Mouse (Mus musculus): ENCODE results near the gene Bmpr1b. TPM values are rescaled to one million over a fixed set of nuclear protein-coding genes. Genes with fewer than 3 reads are reported as not detected.

Gene Bmpr1b
- total RNA-seq, 1 experiment, result 0.85 TPM

DNA sequence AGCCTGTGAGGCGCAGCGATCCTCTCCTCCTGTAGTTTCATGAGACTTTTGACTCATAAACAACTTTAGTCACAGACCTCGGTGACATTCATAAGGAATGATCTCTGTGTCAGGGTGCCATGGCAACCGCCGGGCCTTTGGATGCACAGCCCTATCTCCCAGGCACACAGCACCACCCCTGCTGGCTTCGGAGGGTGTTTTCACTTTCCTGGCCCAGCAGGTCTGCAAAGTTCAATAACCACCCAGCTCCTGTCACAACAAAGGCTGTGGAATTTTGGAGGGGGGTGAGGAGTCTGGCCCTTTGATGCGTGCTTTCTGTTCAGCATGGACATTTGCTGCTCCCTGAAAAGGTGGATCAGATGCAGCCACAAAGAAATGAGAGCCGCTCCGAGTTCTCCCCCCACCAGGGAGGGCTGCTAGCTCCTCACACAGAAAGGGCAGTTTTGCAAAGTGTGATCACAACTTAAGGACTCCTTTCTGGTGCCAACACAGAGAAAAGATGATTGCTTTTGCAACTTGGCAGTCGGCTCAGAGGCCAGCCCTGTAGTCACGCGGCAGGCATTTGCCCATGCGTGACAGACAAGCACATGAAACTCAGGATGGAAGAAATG, 349.8 kb downstream of the Bmpr1b start:
- Histone ChIP-seq H3K36me3 (ENCODE audit: control insufficient read depth, insufficient read depth, low read length, poor library complexity, severe bottlenecking) (no peaks in the 10 kb centered on the region), H3K4me1 (ENCODE audit: control insufficient read depth in 2 of 2, insufficient read depth in 2 of 2, low read length in 2 of 2, poor library complexity in 1 of 2) (peaks cover 0 to 4% of the 10 kb centered on the region in 2 experiments; a peak in 1 of 4 replicates), H3K9ac (ENCODE audit: insufficient read depth, low read depth, low read length, poor library complexity, severe bottlenecking) (no peak overlapping the region), H3K27ac (ENCODE audit: insufficient read depth, low read depth, low read length, poor library complexity, severe bottlenecking) (no peak overlapping the region), H3K9me3 (ENCODE audit: control insufficient read depth, insufficient read depth, low read depth, low read length) (no peaks in the 10 kb centered on the region), H3K4me3 (ENCODE audit: insufficient read depth in 1 of 2, low read depth in 1 of 2, low read length in 2 of 2, poor library complexity in 1 of 2, severe bottlenecking in 1 of 2) (no peak overlapping the region)
- TF ChIP-seq HCFC1 (IDR thresholded peaks at IDR 0.05; ENCODE audit: borderline replicate concordance, insufficient read depth, low read length), result no peak
- no peak for TF ChIP-seq MAFK (IDR thresholded peaks at IDR 0.05; ENCODE audit: insufficient read depth, low read depth, low read length)
- no peak for TF ChIP-seq ZC3H11A (IDR thresholded peaks at IDR 0.05; ENCODE audit: borderline replicate concordance, low read depth, low read length)
- TF ChIP-seq ZNF384 (IDR thresholded peaks at IDR 0.05; ENCODE audit: low read depth, low read length), result no peak
- TF ChIP-seq CHD2 (IDR thresholded peaks at IDR 0.05; ENCODE audit: low read depth, low read length), result no peak
- peak; percentile 22 for DNase-seq (ENCODE audit: low read depth, low spot score)
- in situ Hi-C loops (cut with MboI; ENCODE audit: low sequenced_read_pairs in 2 of 2, unreplicated experiment in 2 of 2), result no loop called here

DNA sequence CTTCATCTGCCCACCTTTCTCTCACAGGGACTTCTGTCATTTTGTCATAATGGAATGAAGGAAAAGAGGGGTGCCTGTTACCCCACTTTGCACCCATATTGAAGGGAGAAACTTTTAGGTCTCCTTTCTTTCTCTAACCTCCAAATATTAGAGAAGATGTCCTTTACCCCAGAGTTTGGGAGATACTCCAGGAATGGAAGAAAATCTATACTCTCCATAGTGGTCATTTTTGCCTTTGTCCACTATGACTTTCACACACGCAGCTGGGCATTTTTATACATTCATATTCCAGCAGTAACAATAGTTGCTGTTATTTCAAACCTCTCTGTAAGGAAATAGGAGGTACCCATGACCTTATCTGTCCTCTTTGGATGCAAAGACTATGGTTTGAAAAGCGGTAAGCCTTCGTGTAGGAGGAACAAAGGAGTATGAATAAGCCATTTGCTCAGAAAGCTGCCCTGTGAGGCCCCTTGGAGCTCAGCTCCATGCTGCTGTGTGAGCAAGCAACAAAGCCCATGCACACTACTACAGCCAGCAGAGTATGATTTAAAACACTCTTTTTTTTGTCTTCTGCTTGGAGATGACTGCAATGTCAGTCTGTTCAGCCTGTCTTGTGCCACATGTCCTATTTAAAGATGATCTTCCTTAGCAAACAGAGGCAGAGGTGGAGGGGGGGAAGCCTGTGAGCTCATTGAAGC, 350.5 kb downstream of the Bmpr1b start:
- DNase-seq (ENCODE audit: low read depth, low spot score), result no peak
- Histone ChIP-seq H3K9ac (ENCODE audit: insufficient read depth, low read depth, low read length, poor library complexity, severe bottlenecking) (no peak overlapping the region), H3K9me3 (ENCODE audit: control insufficient read depth, insufficient read depth, low read depth, low read length) (no peaks in the 10 kb centered on the region), H3K27ac (ENCODE audit: insufficient read depth, low read depth, low read length, poor library complexity, severe bottlenecking) (no peak overlapping the region), H3K36me3 (ENCODE audit: control insufficient read depth, insufficient read depth, low read length, poor library complexity, severe bottlenecking) (no peaks in the 10 kb centered on the region), H3K4me1 (ENCODE audit: control insufficient read depth in 2 of 2, insufficient read depth in 2 of 2, low read length in 2 of 2, poor library complexity in 1 of 2) (peaks cover 0 to 4% of the 10 kb centered on the region in 2 experiments; a peak in 1 of 4 replicates), H3K4me3 (ENCODE audit: insufficient read depth in 1 of 2, low read depth in 1 of 2, low read length in 2 of 2, poor library complexity in 1 of 2, severe bottlenecking in 1 of 2) (no peak overlapping the region)
- TF ChIP-seq ZNF384 (IDR thresholded peaks at IDR 0.05; ENCODE audit: low read depth, low read length), result no peak
- TF ChIP-seq ZC3H11A (IDR thresholded peaks at IDR 0.05; ENCODE audit: borderline replicate concordance, low read depth, low read length), result no peak
- no peak for TF ChIP-seq HCFC1 (IDR thresholded peaks at IDR 0.05; ENCODE audit: borderline replicate concordance, insufficient read depth, low read length)
- TF ChIP-seq CHD2 (IDR thresholded peaks at IDR 0.05; ENCODE audit: low read depth, low read length), result no peak
- no peak for TF ChIP-seq MAFK (IDR thresholded peaks at IDR 0.05; ENCODE audit: insufficient read depth, low read depth, low read length)
- in situ Hi-C loops (cut with MboI; ENCODE audit: low sequenced_read_pairs in 2 of 2, unreplicated experiment in 2 of 2), result no loop called here

DNA sequence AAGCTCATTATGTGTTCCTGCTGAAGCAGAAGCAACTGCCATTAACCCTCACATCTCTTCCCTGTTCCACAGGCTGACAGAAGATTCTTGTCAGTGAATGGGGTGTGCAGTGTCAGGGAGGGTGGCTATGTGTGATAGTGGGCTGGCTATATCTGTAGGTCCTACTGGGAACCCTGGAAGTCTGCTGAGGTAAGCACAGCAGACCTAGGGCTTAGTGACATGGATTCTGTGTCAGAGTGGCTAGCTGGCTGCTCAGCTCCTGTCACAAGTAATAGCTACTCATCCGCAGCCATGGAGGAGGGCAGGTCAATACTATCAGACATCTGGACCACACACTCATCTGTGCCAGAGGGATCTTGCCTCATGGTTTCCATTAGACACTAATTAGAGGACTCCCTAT, 354.4 kb downstream of the Bmpr1b start:
- no peaks in the 10 kb centered on the region for H3K9me3 ChIP-seq (ENCODE audit: control insufficient read depth, insufficient read depth, low read depth, low read length)
- no peak overlapping the region for H3K4me3 ChIP-seq (ENCODE audit: insufficient read depth in 1 of 2, low read depth in 1 of 2, low read length in 2 of 2, poor library complexity in 1 of 2, severe bottlenecking in 1 of 2)
- TF ChIP-seq MAFK (IDR thresholded peaks at IDR 0.05; ENCODE audit: insufficient read depth, low read depth, low read length) (no peak), ZC3H11A (IDR thresholded peaks at IDR 0.05; ENCODE audit: borderline replicate concordance, low read depth, low read length) (no peak), CHD2 (IDR thresholded peaks at IDR 0.05; ENCODE audit: low read depth, low read length) (no peak), HCFC1 (IDR thresholded peaks at IDR 0.05; ENCODE audit: borderline replicate concordance, insufficient read depth, low read length) (no peak), ZNF384 (IDR thresholded peaks at IDR 0.05; ENCODE audit: low read depth, low read length) (no peak)
- no peak overlapping the region for H3K27ac ChIP-seq (ENCODE audit: insufficient read depth, low read depth, low read length, poor library complexity, severe bottlenecking)
- in situ Hi-C loops (cut with MboI; ENCODE audit: low sequenced_read_pairs in 2 of 2, unreplicated experiment in 2 of 2), result no loop called here
- DNase-seq (ENCODE audit: low read depth, low spot score), result no peak
- no peak overlapping the region for H3K9ac ChIP-seq (ENCODE audit: insufficient read depth, low read depth, low read length, poor library complexity, severe bottlenecking)
- peaks cover 0 to 4% of the 10 kb centered on the region in 2 experiments; a peak in 2 of 4 replicates for H3K4me1 ChIP-seq (ENCODE audit: control insufficient read depth in 2 of 2, insufficient read depth in 2 of 2, low read length in 2 of 2, poor library complexity in 1 of 2)
- H3K36me3 ChIP-seq (ENCODE audit: control insufficient read depth, insufficient read depth, low read length, poor library complexity, severe bottlenecking), result no peaks in the 10 kb centered on the region

DNA sequence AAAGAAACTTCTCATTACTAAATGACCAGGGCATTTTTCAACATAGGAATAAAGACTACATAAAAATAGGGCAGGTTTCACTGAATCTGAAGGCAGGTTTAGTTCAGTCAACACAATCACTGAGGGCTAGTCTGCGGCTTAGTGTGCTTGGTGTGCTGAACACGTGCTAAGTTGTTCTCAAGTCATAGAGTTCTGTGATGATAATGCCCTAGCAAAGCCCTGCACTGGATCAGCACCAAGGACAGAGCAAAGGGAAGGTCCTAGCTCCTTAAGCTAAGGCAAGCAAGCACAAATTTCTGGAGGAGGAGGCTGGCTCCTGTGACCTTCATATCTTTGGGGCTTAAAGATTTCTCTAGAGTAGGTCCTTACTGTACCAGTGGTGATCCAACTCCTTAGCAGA, 357.9 kb downstream of the Bmpr1b start:
- no peaks in the 10 kb centered on the region for H3K9me3 ChIP-seq (ENCODE audit: control insufficient read depth, insufficient read depth, low read depth, low read length)
- H3K27ac ChIP-seq (ENCODE audit: insufficient read depth, low read depth, low read length, poor library complexity, severe bottlenecking), result no peak overlapping the region
- no peaks in the 10 kb centered on the region for H3K36me3 ChIP-seq (ENCODE audit: control insufficient read depth, insufficient read depth, low read length, poor library complexity, severe bottlenecking)
- no peak overlapping the region for H3K4me3 ChIP-seq (ENCODE audit: insufficient read depth in 1 of 2, low read depth in 1 of 2, low read length in 2 of 2, poor library complexity in 1 of 2, severe bottlenecking in 1 of 2)
- no peak for TF ChIP-seq MAFK (IDR thresholded peaks at IDR 0.05; ENCODE audit: insufficient read depth, low read depth, low read length)
- in situ Hi-C loops (cut with MboI; ENCODE audit: low sequenced_read_pairs in 2 of 2, unreplicated experiment in 2 of 2), result no loop called here
- no peaks in the 10 kb centered on the region; a peak in 1 of 4 replicates for H3K4me1 ChIP-seq (ENCODE audit: control insufficient read depth in 2 of 2, insufficient read depth in 2 of 2, low read length in 2 of 2, poor library complexity in 1 of 2)
- DNase-seq (ENCODE audit: low read depth, low spot score), result peak; percentile 74
- no peak overlapping the region for H3K9ac ChIP-seq (ENCODE audit: insufficient read depth, low read depth, low read length, poor library complexity, severe bottlenecking)
